Mouse (Mus musculus) layer of hippocampus, postnatal 10 days (tissue): ENCODE results near the gene Khdrbs1. TPM values are rescaled to one million over a fixed set of nuclear protein-coding genes. Genes with fewer than 3 reads are reported as not detected.
"Not testable (repeated sequence)": the region's sequence is repeated elsewhere in the genome, so short reads cannot be mapped to it uniquely, and the experiment has no call there.

Experiments
- DNase-seq, 2 experiments: peaks; one replicate each; pipeline ENCODE4 v3.0.0; 2021; ENCODE audit warnings: low spot score in 2 of 2
- long read RNA-seq: library from polyadenylated mRNA; stranded (forward); transcript quantifications from one replicate; pipeline ENCODE4 v2.0.0, GENCODE M21; 2023
- total RNA-seq, 2 experiments: library from RNA; stranded (reverse); gene quantifications; 2 replicates each; pipeline ENCODE4 v1.2.3; 2021

Khdrbs1 gene
- total RNA-seq = 100 to 1,000 TPM in 1 of 2 experiments, 10 to 100 TPM in 1; 99.3 to 108 TPM
- long read RNA-seq, transcript Khdrbs1-201 (9 exons, 3,738 nt) = major isoform, 62 of 80 reads
- long read RNA-seq, partial matches to known transcripts = 5 of 80 reads
- long read RNA-seq, other reads (novel, unspliced or antisense) = 12 of 80 reads

DNA sequence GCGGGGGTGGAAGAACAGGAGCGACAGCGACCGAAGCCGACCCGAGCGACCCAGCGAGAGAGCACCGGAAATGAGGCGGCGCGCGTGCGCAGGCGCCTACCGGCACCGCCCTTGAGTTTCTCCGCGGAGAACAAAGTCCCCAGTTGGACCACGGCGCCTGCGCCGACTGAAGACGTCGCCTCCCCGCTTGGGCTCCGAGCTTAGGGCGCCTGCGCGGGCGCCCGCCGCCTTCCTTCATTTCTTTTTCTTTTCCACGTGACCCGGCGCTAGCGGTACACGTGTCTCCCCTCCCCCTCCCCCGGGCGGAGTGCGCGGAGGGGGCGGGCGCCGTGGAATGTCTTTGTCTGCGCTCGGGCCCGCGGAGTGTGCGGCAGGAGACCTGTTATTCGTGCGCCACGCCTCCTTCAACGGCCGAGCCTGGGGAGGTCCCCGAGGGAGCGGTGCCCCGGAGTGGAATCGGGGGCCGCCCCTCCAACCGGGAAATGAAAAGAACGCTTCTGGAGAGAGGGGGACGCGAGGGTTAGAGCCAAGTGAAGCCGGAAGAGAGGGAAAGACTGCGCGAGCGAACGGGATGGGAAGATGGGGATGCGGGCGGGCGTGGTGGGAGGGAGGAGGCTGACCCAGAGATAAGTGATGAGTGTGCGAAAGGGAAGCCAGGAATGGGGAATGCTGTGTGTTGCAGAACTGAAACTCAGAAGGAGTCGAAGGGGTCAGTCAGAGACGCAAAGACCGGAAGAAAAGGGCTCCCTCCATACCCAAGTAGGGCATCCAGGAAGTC, at the start of gene Khdrbs1:
Gene Khdrbs1, minus strand, starts transcription at position 72 of the 778 bp plus-strand sequence.
- DNase-seq = peak; percentile 94 to 97

DNA sequence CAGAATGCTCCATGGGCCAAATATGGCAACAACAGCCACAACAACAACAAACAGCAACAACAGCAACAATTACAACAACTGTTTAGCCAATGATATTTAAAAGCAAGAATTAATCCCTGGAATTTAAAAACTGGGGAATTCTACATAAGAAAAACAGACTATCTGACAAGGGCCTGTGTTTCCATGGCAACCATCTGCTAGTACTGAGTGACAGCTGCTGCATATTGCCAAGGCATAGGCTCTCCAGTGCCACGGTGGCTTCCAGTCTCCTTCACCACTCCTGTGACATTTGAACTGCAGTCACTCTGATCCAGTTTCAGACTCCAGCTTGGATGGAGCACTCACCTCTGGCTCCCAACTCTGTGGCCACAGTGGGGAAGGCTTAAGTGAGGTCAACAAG, 49.3 kb upstream of the Khdrbs1 start:
- DNase-seq = no peak

DNA sequence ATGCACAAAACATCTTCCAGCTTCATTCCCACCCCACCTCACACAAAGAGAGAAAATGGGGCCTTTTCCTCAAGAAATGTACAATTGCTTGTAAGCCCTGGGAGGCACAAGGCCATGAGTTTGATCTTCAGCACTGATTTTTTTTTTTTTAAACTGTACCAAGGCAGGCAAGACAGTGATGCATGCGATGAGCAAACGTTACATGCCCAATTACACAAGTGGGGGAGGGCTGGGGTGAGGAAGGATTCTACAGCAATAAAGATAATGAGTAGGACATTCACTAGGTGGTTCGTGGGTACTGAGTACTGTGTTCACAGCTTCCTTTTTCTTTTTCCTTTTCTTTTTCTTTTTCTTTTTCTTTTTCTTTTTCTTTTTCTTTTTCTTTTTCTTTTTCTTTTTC, 48.4 kb upstream of the Khdrbs1 start:
- no peak for DNase-seq

DNA sequence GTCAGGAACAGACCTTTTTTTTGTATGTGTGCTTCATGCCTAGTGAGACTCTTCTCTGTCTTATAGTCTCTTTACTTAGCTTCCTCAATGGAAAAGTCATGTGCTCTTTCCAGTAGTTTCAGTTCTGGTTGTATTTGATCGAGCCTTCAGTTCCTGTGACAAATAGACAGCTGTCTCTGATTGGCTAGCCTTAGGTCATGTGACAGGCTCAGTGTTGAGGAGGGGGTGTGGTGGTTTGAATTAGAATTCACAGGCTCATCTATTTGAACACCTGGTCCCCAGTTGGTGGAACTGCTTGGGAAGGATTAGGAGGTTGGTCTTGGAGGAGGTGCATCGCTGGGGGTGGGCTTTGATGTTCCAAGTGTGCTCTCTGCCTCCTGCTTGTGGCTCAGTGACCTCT, 47.5 kb upstream of the Khdrbs1 start:
- no peak for DNase-seq

DNA sequence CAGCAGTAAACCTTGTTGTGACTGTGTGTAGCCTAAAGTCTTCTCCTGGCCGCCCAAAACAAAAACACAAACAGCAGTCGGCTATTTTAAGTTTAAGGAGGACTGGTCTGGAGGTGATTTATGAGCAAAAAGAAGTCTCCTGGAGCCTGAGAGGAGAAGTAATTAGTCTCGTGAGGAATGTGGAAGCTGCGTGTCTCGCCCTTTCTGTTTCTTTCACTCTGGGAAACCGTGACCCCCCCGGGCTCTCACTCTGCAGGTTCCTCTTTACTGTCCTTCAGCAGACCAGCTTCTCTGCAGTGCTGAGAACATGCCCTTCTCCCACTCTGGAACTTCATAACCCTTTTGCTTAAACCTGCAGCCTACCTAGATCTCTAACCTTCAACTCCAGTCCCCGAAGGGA, 46.6 kb upstream of the Khdrbs1 start:
- no peak for DNase-seq

DNA sequence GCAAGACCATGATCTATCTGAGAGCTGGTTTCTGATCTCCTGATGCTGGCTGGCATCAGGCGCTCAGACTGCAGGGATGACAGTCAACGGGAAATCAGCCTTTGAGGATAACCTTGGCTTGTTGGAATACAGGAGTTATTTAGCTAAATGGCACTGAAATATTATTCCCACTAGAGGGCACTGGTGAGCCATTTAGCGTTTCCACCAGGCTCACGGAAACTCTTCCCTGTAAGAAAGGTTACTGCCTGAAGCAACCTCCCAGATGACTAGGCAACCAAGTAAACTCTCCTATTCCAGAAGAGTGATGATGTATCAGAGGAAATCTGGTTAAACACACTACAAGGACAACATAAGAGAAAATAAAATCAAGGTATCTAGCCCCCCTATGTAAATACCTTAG, 43.1 kb upstream of the Khdrbs1 start:
- peak; percentile 72 to 83 for DNase-seq

DNA sequence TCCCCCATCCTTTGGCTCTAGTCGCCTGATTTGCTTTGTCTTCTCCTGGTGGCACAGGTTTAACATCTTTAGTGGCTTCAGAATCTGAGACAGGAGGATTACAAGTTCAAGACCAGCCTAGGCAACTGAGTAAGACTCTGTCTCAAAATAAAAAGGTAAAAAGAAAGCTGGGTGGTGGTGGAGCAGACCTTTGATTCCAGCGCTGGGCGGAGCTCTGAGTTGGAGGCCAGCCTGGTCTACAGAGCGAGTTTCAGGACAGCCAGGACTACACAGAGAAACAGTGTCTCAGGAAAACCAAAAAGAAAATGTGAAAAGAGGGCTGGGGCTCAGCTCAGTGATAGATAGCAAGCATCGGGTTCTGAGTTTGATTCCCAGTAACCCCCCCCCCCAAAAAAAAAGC, 41.4 kb upstream of the Khdrbs1 start:
- no peak for DNase-seq

DNA sequence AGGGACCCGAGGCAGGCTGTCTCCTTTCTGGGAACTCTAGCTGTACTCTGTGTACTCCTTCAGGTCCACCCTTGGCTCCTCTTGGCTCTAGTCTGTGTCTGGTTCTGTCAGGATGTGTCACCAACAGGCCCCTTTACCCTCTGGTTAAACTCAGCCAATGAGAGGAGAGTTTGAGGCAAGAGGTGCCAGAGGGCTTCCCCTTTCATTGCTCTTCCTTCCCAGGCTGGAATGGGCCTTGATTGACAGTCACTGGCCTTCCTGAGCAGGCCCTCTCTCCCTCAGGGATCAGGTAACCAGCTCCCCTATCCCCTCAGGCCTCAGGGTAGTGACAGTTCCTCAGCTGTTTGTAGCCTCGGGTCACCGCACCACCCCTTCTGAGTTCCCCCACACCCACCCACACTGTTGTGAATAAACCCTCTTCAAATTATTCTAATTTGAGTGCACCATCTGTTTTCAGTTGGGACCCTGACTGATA, 40.8 kb upstream of the Khdrbs1 start:
- no peak for DNase-seq

DNA sequence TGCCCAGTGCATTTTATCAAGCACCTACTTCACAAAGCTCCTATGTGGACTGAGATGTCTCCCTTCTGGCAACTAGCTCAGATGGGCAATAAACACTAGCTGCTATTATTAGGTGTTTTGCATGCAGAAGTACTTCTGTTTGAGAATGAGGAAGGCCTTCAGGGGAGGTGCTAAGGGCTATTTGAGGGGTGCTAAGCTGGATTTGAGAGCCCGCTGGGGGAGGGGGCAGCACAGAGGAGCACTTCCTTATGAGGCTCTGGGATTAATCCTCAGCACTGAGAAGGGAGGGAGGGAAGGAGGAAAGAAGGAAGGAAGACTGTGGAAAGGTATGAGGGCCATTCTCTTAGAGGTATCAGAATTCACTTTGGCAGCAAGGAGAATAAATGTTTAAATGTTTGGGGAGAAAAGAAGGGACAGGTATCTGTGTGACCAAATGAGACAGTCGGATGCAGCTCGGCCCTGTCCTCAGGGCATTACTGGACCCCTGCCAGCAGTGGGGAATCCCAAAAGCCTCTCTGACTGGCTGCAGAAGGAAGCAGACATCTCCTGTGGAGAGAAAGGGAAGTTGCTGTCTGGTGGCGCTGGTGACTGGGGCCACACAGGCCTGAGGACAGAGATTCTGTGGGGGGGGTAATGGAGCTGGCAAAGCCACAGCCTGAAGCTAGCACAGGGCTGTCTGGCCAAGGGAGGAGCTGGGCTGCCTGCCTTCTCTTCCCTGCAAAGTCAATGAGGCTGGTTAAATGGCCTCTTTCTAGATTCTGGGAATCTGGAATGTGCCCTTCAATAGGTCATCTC, 40.0 kb upstream of the Khdrbs1 start:
- peak in 1 of 2 experiments; percentile 46 for DNase-seq

DNA sequence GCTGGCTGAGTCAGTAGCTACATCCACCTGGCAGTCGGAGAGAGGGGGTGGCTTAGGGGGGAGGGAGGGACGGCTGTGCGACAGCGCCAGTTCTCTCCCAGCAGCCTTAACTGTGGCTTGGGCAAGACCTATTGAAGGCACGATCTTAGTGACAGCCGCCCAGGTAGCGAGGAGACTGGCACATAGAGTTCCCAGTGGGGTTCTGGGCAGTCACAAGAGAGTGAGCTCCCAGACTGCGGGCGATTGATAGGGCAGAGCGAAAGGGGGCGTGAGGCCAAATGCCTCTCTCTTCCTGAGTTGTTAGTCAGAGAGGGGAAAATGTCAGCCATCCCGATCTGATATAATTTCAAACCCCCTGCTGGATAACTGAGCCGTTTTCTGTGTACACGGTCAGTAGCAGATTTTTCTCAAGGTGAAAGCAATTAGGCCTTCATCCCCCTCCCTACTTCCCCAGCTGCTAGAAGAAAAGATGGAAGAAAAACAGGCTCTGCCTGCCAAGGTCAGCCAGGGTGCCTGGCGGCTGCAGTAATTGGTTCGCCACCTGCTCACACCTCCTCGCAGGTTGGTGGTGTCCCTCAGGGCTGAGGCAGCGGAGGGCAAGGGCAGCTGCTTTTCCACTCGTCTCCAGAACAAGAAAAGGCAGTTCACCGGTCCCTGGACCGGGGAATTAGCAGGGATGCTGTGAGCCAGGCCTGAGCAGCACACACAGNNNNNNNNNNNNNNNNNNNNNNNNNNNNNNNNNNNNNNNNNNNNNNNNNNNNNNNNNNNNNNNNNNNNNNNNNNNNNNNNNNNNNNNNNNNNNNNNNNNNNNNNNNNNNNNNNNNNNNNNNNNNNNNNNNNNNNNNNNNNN, 29.8 kb upstream of the Khdrbs1 start:
- DNase-seq = peak in 1 of 2 experiments; percentile 33

DNA sequence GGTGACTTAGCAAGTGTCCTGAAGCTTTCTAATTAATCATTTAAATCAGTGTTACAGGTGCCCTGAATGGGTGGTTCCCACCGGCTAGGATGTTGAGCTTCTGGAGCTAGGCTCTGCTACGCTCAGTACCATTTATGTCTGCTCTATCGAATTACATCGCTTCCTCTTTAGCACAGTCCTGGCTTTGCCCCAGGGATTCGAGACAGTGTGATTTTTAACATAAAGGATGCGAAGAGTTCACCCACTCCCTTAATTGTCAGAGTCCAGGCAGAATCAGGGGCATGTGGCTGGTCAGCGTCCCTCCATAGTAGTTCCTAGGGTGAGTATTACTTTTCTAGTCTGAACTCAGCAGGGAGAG, 29.2 kb upstream of the Khdrbs1 start:
- DNase-seq = no peak

DNA sequence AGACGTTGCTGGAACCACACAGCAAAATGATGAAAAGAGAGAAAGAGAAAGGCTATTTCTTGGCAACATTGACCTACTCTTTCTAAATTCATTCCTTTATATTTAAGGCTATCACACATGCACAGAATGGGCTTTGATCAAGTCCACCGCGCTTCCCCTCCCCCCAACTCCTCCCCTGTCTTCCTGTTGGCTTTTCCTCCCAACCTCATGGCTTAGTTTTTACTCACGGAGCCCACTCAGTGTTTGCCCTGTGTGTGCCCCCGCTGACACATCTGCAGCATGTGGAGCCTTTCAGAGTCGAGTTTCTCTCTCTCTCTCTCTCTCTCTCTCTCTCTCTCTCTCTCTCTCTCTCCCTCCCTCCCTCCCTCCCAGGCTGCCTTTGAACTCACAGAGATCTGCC, 28.5 kb upstream of the Khdrbs1 start:
- DNase-seq = no peak

DNA sequence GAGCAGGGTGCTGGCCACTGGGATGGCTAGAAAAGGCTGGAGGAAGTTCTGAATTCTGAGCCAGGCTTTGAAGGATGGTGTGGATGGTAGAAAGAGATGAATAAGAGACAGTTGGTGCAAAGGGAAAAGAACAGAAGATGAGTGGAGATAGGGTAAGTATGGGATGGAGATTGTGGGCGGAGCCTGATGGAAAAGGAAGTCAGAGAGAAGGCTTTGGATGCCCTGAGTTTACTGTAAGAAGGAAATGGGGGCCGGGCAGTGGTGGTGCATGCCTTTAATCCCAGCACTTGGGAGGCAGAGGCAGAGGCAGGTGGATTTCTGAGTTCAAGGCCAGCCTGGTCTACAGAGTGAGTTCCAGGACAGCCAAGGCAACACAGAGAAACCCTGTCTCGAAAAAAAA, 26.6 kb upstream of the Khdrbs1 start:
- not testable (repeated sequence) for DNase-seq

DNA sequence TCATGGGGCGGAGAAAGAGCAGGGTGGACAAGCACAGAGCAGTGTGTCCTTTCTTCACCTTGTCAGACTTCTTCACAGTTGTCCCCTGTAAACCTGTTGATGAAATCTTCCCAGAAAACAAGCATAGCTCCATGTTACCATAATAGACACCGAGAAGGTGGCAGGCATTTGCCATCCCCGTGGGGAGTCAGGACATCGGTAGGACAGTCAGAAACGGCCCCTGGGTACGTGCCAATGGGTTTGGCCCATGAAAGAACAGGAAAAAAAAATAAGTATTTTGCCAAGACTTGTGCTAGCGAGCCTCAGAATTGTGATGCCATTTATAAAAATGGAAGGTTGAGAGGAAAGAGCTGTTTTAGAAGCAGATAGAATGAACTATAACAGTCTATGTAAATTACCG, 25.7 kb upstream of the Khdrbs1 start:
- no peak for DNase-seq

DNA sequence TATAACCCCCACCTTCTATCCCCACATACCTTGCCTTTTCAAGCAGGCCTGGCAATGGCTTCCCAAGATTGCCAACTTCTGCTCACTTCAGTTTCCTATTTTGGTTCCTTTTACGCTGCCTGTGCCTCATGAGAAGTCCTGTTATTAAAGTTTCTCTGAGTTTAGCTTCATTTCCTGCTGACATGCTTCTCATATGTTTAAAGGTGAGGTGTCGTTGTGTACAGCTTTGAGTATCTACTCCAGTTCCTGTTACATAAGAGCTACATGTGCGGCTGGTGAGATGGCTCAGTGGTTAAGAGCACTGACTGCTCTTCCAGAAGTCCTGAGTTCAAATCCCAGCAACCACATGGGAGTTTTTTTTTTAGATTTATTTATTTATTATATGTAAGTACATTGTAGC, 23.2 kb upstream of the Khdrbs1 start:
- DNase-seq = no peak

DNA sequence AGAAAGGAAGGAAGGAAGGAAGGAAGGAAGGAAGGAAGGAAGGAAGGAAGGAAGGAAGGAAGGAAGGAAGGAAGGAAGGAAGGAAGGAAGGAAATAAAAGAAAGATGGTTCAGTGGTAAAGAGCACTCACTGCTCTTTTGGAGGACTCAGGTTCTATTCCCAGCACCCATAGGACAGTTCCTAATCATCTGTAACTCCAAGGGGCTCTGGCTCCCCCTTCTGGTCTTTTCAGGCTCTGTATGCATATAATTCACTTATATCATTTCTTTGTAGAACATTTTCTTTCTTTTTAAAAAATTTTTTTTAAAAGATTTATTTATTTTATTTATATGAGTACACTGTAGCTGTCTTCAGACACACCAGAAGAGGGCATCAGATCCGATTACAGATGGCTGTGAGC, 20.4 kb upstream of the Khdrbs1 start:
- not testable (repeated sequence) for DNase-seq

DNA sequence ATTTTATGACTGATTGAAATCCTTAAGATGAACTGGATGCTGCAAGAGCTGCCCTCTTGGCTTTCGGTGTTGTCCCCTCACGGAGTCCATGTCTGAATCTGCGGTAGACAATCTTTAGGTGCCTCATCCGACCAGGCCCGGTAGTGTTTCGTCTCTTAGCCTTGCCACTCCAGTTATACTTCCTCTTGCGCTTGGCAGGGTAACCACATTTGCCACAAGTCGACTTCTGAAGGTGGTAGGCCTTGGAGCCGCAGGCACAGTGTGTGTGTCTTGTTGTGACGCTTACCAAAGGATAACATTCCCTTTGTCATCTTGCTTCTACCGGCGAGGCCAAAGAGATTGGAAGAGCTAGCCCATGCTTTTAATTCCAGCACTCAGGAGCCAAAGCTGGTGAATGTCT, 19.5 kb upstream of the Khdrbs1 start:
- DNase-seq = no peak

DNA sequence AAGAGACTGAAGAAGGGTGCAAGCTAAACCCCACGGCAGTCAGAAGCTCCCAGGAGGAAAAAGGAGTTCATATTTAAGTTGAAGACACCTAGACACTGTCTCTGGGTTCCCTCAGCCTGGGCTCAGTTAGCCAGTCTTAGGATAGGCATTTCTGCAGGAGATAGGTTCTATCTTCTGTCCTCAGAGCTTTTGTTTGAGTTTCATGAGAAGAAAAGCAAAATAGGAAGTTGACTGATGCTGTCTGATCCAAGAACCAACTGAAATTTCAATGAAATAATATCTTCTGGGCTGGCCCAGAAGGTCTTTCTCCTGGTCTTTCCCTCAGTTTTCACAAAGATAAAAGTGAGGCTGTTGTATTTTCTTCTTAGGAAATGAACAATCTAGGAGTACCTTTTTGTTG, 13.4 kb upstream of the Khdrbs1 start:
- no peak for DNase-seq

DNA sequence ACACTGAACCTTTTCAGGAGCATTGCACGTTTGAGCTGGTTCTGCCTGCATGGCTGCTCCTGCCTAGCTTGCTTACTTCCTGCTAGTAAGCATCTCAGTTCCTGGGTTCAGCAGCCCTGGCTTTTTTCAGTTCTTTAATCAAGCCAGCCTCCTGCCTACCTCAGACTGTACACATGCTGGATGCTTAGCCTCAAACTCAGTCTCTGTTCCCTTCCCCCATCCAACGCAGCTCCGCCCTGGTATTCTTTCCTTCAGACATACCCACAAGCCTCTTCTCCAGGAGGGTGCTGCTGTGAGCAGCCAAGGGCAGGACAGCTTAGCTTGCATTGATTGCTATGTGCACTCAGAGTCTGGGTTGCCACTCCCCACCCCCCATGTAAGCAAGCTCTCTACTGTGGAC, 12.6 kb upstream of the Khdrbs1 start:
- no peak for DNase-seq

DNA sequence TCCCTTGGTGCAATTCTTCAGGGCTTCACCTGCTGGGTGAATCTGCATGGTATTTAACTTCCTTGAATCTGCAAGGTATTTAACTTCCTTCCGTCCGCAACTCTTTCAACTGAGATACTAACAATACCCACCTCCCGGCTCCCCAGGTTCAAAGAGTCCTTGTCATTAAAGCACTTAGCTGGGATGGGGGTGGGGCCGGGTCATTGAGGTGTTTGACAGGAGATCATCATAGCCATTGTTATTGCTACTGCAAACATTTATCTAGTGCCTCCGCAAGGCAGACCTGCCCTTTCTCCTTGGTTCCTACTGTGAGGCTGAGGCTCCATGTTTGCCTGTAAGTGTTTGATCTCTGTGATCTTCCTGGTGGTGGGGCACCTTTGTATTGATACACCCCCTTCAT, 8.3 kb upstream of the Khdrbs1 start:
- no peak for DNase-seq

DNA sequence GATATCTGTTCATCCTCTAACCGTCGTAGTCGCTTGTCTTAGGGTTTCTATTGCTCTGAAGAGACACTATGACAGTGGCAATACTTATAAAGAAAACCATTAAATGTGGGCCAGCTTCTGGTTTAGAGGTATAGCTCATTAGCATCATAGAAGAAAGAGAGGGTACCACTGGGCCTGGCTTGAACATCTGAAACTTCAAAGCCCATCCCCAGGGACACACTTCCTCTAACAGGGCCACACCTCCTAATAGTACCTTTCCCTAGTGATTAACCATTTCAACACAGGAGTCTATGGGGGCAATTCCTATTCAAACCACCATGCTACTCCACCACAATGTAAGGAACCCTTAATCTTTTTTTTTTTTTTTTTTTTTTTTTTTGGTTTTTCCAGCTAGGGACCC, 4.5 kb upstream of the Khdrbs1 start:
- no peak for DNase-seq
